Mouse (Mus musculus): ENCODE data around the gene Gm5617.
"Not testable (repeated sequence)": the region's sequence is repeated elsewhere in the genome, so short reads cannot be mapped to it uniquely, and the experiment has no call there.

Gene Gm5617

DNA sequence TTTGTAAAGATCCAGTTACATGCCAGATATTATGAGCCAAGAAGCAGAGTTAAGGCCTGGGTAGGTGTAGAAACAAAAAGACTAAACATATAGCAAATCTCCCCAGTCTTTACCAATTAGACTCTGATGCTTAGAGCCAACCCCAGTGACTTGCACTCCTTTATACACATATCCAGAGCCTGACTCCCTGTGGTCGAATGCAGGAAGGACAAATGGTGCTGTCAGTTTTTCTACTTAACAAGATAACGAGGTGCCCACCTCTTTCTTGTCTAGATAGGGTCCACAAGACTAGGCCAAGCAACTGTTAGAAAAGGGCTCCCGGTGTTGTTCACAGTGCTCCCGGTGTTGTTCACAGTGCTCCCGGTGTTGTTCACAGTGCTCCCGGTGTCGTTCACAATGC lies 6.0 kb downstream of the Gm5617 start:
- no peak for DNase-seq (ENCODE audit: low spot score)

DNA sequence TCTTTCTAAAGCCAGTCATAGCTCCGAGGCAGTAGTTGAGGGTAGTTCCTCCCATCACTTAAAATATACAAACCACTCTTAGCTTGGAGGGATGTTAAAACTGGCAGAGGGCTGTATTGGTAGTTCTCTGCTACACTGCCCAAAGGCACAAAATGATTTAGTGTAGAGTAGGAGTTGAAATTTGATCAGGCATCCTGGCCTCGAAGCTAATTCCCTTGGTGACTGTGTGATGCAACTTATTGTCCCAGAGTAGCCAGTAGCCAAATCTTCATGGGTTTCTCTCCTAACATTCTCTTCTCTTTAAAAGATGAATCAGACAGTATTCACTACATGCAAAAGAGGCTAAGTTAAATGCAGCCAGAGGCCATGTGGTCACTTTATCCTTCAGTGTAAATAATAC lies 7.8 kb downstream of the Gm5617 start:
- no peak for DNase-seq (ENCODE audit: low spot score)

DNA sequence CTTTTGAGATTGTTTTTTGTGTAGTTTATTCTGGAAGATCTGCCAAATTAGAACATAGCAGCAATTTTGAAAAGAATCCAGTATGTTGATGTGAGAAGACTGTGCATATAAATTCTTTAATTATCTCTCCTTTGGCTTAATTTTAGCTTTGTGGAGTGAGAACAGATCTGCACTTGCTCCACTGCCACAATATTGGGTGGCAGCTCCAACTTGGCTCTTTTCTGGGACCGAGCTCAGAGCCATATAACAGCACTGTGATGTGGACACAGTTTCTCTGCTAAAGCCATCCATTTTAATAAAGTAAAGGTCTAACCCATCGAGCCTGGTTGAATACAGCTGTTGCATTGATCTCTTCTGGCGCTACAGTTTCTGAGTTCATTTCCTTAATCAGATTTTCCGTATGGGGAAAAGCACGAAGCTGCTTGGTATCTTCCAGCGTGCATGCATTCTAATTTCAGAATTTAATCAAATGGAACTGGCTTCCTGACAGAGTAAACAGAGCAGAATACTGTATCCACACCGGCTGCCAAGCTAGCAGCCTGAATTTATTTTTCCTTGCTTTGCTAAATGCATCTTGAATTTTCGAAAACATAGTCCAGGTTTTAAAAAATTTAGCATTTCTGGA lies 9.6 kb downstream of the Gm5617 start:
- no peak for DNase-seq (ENCODE audit: low spot score)

DNA sequence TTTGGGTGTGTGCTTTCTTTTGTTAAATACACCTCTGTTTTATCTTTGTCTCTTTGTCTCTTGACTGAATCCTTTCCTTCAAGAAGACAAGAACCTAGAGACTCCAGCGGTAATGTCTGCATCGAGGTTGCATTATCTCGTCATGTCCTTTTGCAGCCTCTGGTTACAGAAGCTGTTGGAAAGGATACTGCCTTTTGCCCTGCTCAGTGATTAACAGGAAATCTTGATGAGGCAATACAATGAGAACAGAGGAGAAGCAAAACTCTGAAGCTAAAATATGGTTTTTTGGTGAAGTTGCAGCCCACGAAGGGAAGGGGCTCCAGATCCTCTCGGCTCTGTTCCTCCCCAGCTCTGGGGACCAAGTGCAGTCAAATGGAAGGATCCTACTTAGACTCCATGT lies 14.9 kb downstream of the Gm5617 start:
- DNase-seq (ENCODE audit: low spot score), result no peak

DNA sequence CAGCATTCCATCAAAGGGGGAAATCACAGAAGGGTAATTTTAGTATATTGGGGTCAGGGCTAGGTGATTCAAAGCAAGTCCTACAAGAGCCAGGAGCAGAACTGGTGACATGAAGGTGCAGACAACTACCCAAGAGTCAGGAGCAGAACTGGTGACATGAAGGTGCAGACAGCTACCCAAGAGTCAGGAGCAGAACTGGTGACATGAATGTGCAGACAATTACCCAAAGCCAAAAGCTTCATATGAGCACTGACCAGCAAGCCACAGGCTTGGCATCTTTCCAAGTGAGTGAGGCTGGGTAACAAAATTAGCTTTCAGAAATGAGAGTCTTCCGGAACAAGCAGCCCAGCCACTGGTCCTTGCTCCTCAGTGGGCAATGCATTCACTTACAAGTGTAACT lies 20.1 kb downstream of the Gm5617 start:
- no peak for DNase-seq (ENCODE audit: low spot score)

DNA sequence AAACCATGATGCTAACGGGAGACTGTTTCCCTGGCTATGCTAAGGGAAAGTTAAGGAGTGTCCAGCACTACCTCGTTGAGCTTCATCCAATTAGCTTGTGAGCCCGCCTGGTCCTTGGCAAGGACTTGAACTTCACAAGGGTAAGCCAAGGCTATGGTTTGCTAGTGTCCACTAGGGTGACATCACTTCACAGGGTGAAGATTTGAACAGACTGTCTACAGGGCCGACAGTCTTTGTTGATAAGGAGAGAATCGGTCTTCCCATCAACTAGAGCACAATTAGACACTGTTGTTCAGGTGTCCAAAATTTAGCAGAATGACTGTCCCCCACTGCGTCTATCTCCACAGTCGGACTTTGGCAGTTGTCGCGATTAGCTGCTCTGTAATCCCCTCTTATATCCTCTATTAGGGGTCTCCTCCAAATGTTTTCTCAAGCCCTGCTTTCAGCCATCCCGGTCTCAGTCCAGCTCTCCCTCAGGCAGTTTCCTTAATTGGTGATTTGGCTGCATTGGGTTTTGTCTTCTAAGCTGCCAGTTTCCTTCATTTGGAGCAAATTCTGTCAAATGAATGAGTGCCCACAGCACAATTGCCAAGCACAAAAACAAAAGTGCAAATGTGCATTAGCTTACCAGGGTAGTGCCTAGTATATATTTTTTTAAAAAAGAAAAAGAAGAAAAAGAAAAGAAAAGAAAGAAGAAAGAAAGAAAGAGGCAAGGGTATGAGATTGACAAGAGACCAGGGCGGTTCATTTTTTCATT lies 21.6 kb downstream of the Gm5617 start:
- DNase-seq (ENCODE audit: low spot score), result no peak

DNA sequence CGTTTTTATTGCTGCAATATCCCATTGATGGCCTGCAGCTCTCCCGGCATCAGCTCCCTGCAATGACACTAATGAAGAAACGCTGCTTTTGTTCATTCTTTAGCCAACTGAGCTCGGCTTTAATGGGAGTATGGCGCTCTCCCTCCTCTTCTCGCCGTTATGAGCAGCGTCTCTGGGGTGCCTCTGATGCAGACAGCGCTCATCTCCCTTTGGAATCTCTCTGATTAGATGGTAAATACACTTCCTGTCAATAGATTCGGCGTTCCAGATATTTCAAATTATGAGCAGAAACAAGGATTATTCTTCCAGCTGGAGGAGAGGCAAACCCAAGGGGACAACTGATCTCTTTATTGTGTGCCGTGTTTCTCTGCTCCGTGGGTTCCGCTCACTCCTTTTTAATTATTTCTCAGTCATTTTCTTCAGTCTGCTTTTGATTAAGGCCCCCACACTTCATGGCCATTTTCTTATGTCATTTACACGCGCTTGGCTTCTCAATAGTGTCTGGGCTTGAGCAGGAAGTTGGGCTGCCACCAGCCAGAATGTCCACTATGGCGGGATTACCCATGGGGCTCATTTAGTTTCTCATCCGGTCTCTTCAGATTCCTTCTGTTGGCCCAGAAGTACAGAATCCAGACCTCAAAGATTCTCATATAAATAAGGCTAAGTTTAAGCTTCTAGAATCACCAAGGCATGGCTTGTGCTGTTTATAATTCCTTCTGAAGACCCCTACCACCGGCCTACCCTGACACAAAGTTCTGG lies 22.3 kb downstream of the Gm5617 start:
- no peak for DNase-seq (ENCODE audit: low spot score)

DNA sequence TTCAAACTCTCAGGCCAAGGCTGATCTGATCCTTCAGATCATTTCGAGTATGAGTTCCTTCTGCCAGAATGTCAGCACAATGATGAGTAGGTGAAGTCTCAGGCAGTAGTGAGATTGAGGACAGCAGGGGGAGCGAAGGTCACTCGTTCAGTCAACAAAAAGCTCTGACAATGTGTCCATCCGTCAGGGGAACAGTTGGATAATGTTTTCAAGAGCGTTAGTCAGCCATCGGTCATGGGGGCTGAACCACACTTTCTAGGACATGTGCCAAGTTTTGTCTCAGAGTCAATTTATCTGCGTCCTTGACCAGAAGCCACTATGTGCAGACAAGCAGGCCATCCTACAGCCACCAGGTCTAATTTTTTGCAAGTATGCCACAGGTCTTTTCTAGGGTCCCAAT lies 25.2 kb downstream of the Gm5617 start:
- DNase-seq (ENCODE audit: low spot score), result not testable (repeated sequence)

DNA sequence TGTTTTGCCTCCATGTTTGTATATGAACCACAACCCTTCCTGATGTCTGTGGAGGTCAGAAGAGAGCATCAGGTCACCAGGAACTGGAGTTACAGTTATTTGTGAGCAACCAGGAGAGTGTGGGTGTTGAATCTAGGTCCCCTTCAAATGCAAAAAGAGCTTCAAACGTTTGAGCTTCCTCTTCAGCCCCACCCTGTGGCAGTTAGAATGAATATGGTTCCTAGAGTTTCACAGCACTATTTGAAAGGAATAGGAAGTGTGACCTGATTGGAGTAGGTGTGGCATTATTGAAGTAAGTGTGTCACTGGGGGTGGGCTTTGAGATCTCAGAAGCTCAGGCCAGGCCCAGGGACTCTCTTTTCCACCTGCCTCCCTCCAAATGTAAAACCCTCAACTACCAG lies 30.3 kb downstream of the Gm5617 start:
- no peak for DNase-seq (ENCODE audit: low spot score)

DNA sequence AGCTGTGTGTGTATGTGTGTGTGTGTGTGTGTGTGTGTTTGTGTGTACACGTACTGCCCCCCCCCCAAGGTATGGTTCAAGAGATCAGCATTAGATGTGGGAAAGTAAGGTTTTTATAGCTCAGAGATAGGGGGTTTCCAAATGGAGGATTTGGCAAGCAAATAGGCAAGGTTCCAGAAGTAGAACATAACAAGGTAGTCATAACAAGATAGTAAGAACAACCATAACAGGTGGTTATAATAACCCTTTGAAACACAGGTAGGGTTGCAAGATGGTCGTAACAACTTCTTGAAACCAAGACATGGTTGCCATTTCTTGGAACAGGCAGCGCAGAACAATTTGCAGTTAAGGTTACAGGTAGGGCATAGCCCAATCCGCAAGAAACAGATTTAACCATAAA lies 31.3 kb downstream of the Gm5617 start:
- no peak for DNase-seq (ENCODE audit: low spot score)

DNA sequence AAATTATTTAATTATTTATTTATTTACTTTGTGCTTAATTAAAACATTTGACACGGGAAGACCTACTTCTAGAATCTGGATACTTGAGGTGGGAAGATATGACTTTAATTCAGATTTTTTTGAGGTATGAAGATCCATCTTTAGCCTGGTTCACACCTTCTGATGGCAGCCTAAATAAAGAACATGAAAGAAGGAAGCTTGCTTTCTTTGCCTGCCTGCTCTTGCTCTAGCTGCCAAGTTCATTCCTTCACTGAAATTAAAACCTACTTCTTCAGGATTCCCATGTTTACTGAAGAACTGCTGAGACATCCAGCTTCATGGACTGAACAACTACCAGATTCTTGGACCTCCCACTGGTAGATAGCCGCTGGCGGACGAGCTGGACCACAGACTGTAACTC lies 36.1 kb downstream of the Gm5617 start:
- no peak for DNase-seq (ENCODE audit: low spot score)

DNA sequence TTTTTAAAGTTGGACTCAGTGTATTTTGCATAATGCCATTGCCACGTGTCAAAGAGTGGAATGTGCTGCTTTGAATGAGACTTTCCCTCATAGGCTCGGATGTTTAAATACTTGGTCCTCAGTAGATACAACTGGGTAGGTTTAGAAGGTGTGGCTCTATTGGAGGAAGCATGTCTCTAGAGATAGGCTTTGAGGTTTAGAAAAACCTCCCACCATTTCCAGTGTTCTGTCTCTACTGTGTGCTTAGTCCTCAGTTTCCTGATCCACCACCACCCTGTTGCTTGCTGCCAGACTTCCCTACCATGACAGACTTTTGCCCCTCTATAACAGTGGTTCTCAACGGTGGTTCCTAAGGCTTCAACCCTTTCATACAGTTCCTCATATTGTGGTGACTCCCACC lies 37.0 kb downstream of the Gm5617 start:
- DNase-seq (ENCODE audit: low spot score), result no peak

DNA sequence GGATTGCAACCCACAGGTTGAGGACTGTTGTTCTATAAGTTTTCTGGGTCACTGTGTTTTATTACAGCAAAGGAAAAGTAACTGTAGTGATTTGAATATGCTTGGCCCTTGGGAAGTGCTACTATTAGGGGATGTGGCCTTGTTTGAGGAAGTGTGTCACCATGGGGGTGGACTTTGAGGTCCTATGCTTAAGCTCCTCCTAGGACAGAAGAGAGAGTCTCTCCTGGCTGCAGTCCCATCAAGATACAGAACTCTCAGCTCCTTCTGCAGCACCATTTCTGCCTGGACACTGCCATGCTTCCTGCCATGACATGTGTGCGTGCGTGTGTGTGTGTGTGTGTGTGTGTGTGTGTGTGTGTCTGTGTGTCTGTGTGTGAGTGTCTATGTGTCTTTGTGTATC lies 37.5 kb downstream of the Gm5617 start:
- no peak for DNase-seq (ENCODE audit: low spot score)

DNA sequence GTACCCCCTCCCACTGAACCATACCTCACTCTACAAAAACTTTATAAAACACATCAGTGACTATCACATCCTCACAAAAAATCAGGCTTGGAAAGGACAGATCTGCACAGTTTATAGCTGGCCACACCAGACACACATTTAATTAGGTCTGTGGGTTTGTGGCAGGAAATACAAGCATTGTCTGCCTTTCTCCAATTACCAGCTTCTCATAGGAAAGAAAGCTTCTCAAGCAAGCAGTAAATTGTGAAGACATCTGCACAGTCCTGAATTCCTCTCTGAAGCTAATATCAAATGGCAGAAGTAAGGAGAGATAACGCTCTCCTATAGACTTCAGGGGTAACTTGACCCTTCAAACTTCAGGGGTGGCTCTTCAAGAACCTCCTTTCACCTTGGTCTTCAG lies 41.2 kb downstream of the Gm5617 start:
- no peak for DNase-seq (ENCODE audit: low spot score)

DNA sequence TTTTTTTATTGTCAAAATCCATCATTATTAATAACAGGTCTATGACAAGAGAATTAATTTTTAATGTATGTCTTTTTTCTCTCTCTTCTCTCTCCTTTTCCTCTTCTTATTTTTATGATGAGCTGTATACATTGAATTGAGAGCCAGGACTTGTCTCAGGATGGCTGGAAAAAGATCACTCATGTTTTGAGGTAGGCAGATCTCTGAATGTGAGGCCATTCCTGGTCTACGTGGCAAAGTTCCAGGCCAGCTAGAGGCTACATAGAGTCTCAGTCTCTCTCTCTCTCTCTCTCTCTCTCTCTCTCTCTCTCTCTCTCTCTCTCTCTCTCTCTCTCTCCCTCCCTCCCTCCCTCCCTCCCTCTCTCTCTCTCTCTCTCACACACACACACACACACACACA lies 42.4 kb downstream of the Gm5617 start:
- DNase-seq (ENCODE audit: low spot score), result not testable (repeated sequence)

DNA sequence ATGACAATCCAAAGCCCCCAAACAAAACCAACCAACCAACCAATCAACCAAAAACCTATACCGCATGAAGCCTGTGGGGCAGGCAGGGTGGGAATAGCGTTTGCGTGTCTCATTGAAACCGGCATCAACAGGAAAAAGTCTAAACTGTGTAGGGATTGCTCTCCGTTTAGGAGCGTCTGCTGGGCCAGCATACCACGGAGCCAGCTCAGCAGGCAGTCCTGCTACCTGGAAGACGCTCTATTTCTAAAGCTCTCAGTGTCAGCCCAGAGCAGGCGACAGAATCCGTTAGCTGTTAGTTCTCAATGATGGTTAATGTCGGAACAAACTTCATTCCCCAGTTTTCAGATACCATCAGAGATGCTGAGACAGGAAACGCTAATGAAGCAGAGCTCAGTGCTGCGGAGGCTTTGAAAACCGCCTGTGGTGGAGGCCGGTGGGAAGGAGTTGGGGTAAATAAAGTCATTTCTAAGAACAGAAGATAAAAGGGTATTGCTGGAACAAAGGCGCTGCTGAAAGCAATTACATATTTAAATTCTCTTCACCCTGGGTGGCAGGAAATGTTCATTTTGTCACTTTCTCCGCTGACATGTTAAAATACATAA lies 42.9 kb downstream of the Gm5617 start:
- no peak for DNase-seq (ENCODE audit: low spot score)

DNA sequence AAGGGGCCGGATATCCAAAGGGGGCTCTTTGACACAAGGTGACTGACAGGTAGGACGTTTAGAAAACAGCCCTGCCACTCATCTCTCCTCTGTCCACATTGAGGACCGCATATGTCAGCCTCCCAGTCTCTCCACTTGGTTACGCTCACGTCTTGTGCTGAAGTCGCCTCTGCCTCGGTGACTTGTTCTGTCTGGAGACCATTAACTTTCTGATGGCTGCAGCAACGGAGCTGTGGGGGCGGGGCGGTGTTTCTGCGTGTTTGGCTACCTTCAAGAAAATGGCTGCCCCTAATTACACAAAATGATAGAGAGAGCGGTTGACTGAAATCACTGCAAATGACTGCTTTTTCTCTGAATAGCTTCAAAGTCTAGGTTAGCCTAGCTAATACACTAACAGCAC lies 43.4 kb downstream of the Gm5617 start:
- no peak for DNase-seq (ENCODE audit: low spot score)
